Mouse (Mus musculus) spleen, adult 2 months (tissue): ENCODE results near the gene Atp8a2.

ENCODE experiments used
- CTCF ChIP-seq: fragments of 200-500 bp; IDR thresholded peaks from 2 replicates; pipeline ENCODE4 v1.5.1; 2011; ENCODE audit warnings: mild to moderate bottlenecking, inconsistent platforms; ENCODE audit not compliant: insufficient read depth, insufficient read length, insufficient replicate concordance; ENCODE audit errors: extremely low read depth
- POLR2A ChIP-seq: fragments of 200-500 bp; IDR thresholded peaks from 2 replicates; pipeline ENCODE4 v1.6.1; 2011; ENCODE audit warnings: low read depth, low read length, inconsistent platforms

DNA sequence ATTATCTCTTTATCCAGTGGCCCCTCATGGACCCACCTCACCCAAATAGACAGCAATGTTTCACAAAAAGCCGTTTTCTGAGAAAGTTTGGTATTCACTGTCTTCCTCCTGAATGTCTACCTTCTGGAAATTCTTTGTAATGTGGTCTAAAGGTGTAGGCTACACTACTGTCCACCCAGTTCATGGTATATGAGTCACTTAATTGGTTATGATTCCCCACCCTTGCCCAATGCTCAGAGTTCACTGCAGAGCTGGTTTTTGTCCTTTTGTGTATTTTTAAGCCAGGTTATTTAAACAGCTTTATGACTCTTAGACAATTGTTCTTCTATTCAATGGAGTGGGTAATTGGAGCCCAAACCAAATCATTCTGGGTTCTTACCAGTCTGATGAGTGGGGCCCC, 19.1 kb upstream of the Atp8a2 start:
- TF ChIP-seq CTCF: no peak
- no peak for TF ChIP-seq POLR2A
